Comparison of ENCODE assay signal across 9 mouse cellular contexts in genomic region chr12:104245092-104245491, GRCm38 (mm10). TPM values are rescaled to one million over a fixed set of nuclear protein-coding genes. Genes with fewer than 3 reads are reported as not detected.
DNase-seq lines count a peak whose midpoint lies in the region; ATAC-seq and TF ChIP-seq lines count a peak whose summit lies in the region.
"Had no signal": no experiment of that assay in that cellular context is flagged by ENCODE, and none has a peak within 500 bp of the region (broad histone marks: within the 10 kb centered on the region; RNA-seq: fewer than 3 reads in every experiment).

No protein-coding gene starts in this region.

- ATAC-seq in forebrain, embryonic 13.5 days: 0 out of 2 replicates have a peak, but pooled peaks have one; percentile 30
- ATAC-seq in lung, postnatal 0 days: no peak
- ATAC-seq in kidney, embryonic 15.5 days (replicated peaks; ENCODE audit: low FRiP score): no peak

- no peak overlapping the region for H3K9ac ChIP-seq in forebrain, embryonic 13.5 days
- H3K9ac ChIP-seq in lung, postnatal 0 days (replicated peaks; ENCODE audit: low read depth): no peak overlapping the region
- no peak overlapping the region for H3K9ac ChIP-seq in kidney, embryonic 15.5 days
- H3K9ac ChIP-seq: stomach, embryonic 15.5 days had no signal

- no peak overlapping the region for H3K27ac ChIP-seq in forebrain, embryonic 13.5 days
- H3K27ac ChIP-seq in forebrain, embryonic 10.5 days: no peak overlapping the region
- H3K27ac ChIP-seq in lung, postnatal 0 days (ENCODE audit: low read length): no peak overlapping the region
- no peak overlapping the region for H3K27ac ChIP-seq in kidney, embryonic 15.5 days
- H3K27ac ChIP-seq: stomach, embryonic 15.5 days had no signal

- no peak for DNase-seq in forebrain, embryonic 10.5 days (ENCODE audit: extremely low spot score, low spot score)
- DNase-seq in lung, postnatal 0 days (ENCODE audit: low spot score): no peak
- no peak for DNase-seq in lung, postnatal 25 days (ENCODE audit: low spot score)
- DNase-seq in frontal cortex, postnatal 25 days (ENCODE audit: low spot score in 2 of 2): peak; percentile 7 to 15
- peak; percentile 23 for DNase-seq in right cerebral cortex, adult 18-20 months
- DNase-seq in cerebellum, adult 9-11 months: no peak

- no peaks in the 10 kb centered on the region for H3K36me3 ChIP-seq in forebrain, embryonic 13.5 days (ENCODE audit: poor library complexity, severe bottlenecking)
- no peaks in the 10 kb centered on the region for H3K36me3 ChIP-seq in forebrain, embryonic 10.5 days (replicated peaks)
- no peaks in the 10 kb centered on the region for H3K36me3 ChIP-seq in lung, postnatal 0 days (ENCODE audit: insufficient read depth, low read length)
- H3K36me3 ChIP-seq in kidney, embryonic 15.5 days: no peaks in the 10 kb centered on the region
- H3K36me3 ChIP-seq: stomach, embryonic 15.5 days had no signal

- H3K27me3 ChIP-seq in forebrain, embryonic 13.5 days: no peaks in the 10 kb centered on the region
- no peaks in the 10 kb centered on the region for H3K27me3 ChIP-seq in forebrain, embryonic 10.5 days (ENCODE audit: poor library complexity, severe bottlenecking)
- no peaks in the 10 kb centered on the region for H3K27me3 ChIP-seq in lung, postnatal 0 days (replicated peaks; ENCODE audit: insufficient read depth, low read length)
- no peaks in the 10 kb centered on the region for H3K27me3 ChIP-seq in kidney, embryonic 15.5 days
- H3K27me3 ChIP-seq: stomach, embryonic 15.5 days had no signal

- WGBS in forebrain, embryonic 13.5 days: 71% methylated on average over 1 of the region's 1 CpGs
- WGBS in forebrain, embryonic 10.5 days: 86% methylated on average over 1 of the region's 1 CpGs
- 83% methylated on average over 1 of the region's 1 CpGs for WGBS in lung, postnatal 0 days
- WGBS in kidney, embryonic 15.5 days: 89% methylated on average over 1 of the region's 1 CpGs

- H3K4me3 ChIP-seq in forebrain, embryonic 13.5 days: no peak overlapping the region
- H3K4me3 ChIP-seq in forebrain, embryonic 10.5 days: no peak overlapping the region
- no peak overlapping the region for H3K4me3 ChIP-seq in lung, postnatal 0 days (ENCODE audit: low read depth, low read length)
- no peak overlapping the region for H3K4me3 ChIP-seq in kidney, embryonic 15.5 days (replicated peaks)
- H3K4me3 ChIP-seq: stomach, embryonic 15.5 days had no signal

- H3K4me1 ChIP-seq in forebrain, embryonic 13.5 days: no peaks in the 10 kb centered on the region
- H3K4me1 ChIP-seq in forebrain, embryonic 10.5 days: peaks cover 8% of the 10 kb centered on the region; the same call in 1 of the 2 replicates
- no peaks in the 10 kb centered on the region for H3K4me1 ChIP-seq in lung, postnatal 0 days (ENCODE audit: insufficient read depth, low read depth, low read length)
- H3K4me1 ChIP-seq in kidney, embryonic 15.5 days: no peaks in the 10 kb centered on the region; the same call in 1 of the 2 replicates
- H3K4me1 ChIP-seq: stomach, embryonic 15.5 days had no signal

- no peak overlapping the region for H3K4me2 ChIP-seq in forebrain, embryonic 13.5 days
- H3K4me2 ChIP-seq in lung, postnatal 0 days (replicated peaks; ENCODE audit: low read depth, low read length): no peak overlapping the region
- H3K4me2 ChIP-seq in kidney, embryonic 15.5 days: no peak overlapping the region
- H3K4me2 ChIP-seq: stomach, embryonic 15.5 days had no signal

- no peaks in the 10 kb centered on the region for H3K9me3 ChIP-seq in forebrain, embryonic 13.5 days (replicated peaks)
- no peaks in the 10 kb centered on the region for H3K9me3 ChIP-seq in forebrain, embryonic 10.5 days
- no peaks in the 10 kb centered on the region for H3K9me3 ChIP-seq in lung, postnatal 0 days (ENCODE audit: low read length)
- no peaks in the 10 kb centered on the region for H3K9me3 ChIP-seq in kidney, embryonic 15.5 days (replicated peaks)
- H3K9me3 ChIP-seq: stomach, embryonic 15.5 days had no signal

- TF ChIP-seq CTCF in lung, postnatal 0 days (IDR thresholded peaks at IDR 0.05): peak; percentile 65

- TF ChIP-seq EP300 in lung, postnatal 0 days (IDR thresholded peaks at IDR 0.05): no peak

RNA-seq across cellular contexts. Expression of gene Serpina3g, which starts 9.0 kb away (rescaled TPM):
- 0.09 and 0.23 TPM in 2 replicates for polyA plus RNA-seq in forebrain, embryonic 13.5 days (2015; fragmentation: Nextera tagmentation; extraction: Ambion mirVana)
- polyA plus RNA-seq in forebrain, embryonic 10.5 days (2016; fragmentation: Nextera tagmentation; extraction: Ambion mirVana): 0.11 TPM in 1 of 2 replicates, not detected in the other
- 27.1 and 33.7 TPM in 2 replicates for polyA plus RNA-seq in lung, postnatal 0 days (2015; fragmentation: Nextera tagmentation; extraction: Ambion mirVana)
- polyA plus RNA-seq in kidney, embryonic 15.5 days (2015; fragmentation: Nextera tagmentation; extraction: Ambion mirVana): 8.5 and 8.8 TPM in 2 replicates

RNA-seq across cellular contexts. Expression of gene Serpina3i, which starts 17.8 kb away (rescaled TPM):
- not detected in 2 replicates for polyA plus RNA-seq in forebrain, embryonic 13.5 days (2015; fragmentation: Nextera tagmentation; extraction: Ambion mirVana)
- polyA plus RNA-seq in forebrain, embryonic 10.5 days (2016; fragmentation: Nextera tagmentation; extraction: Ambion mirVana): not detected in 2 replicates
- polyA plus RNA-seq in lung, postnatal 0 days (2015; fragmentation: Nextera tagmentation; extraction: Ambion mirVana): 1.2 and 1.3 TPM in 2 replicates
- 0.14 and 0.24 TPM in 2 replicates for polyA plus RNA-seq in kidney, embryonic 15.5 days (2015; fragmentation: Nextera tagmentation; extraction: Ambion mirVana)

RNA-seq across cellular contexts. Expression of gene Serpina3f, which starts 30.7 kb away (rescaled TPM):
- 0.19 TPM in 1 of 2 replicates, not detected in the other for polyA plus RNA-seq in forebrain, embryonic 13.5 days (2015; fragmentation: Nextera tagmentation; extraction: Ambion mirVana)
- polyA plus RNA-seq in forebrain, embryonic 10.5 days (2016; fragmentation: Nextera tagmentation; extraction: Ambion mirVana): 0.11 and 0.32 TPM in 2 replicates
- 0.99 and 1.8 TPM in 2 replicates for polyA plus RNA-seq in lung, postnatal 0 days (2015; fragmentation: Nextera tagmentation; extraction: Ambion mirVana)
- 0.30 TPM in 1 of 2 replicates, not detected in the other for polyA plus RNA-seq in kidney, embryonic 15.5 days (2015; fragmentation: Nextera tagmentation; extraction: Ambion mirVana)

Comparison
In these comparisons a context has a peak if more than half of its experiments do, and no peak if none do; other contexts are left out.
1. DNase-seq: peak in frontal cortex, postnatal 25 days (2 of 2) and right cerebral cortex, adult 18-20 months (single experiment); none in forebrain, embryonic 10.5 days (single experiment), lung, postnatal 0 days (single experiment), lung, postnatal 25 days (single experiment) and cerebellum, adult 9-11 months (single experiment).